14 mouse cellular contexts compared by ENCODE assay signal in the genomic region with DNA sequence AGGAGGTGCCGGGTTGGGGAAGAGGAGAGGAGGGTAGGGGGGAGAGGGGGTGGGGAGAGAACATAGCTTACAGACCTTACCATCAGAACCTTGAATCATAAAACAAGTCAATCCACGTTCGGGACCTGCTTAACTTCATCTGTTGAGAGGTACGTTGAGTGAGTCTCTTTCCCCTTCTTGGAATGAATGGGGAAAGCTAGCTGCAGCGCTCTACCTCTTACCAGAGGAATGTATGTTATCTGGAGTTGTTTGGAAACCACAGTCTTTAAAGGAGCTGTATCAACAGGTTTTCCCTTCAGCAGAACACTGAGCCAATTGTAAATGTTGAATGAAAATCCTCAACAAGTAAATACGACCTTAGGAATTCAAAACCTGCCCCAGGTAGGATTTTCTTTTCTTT. TPM values are rescaled to one million over a fixed set of nuclear protein-coding genes. Genes with fewer than 3 reads are reported as not detected.
DNase-seq lines count a peak whose midpoint lies in the region; ATAC-seq lines count a peak whose summit lies in the region.
"Had no signal": no experiment of that assay in that cellular context is flagged by ENCODE, and none has a peak within 500 bp of the region (broad histone marks: within the 10 kb centered on the region; RNA-seq: fewer than 3 reads in every experiment).

No protein-coding gene starts in this region.

- DNase-seq in hindbrain, embryonic 11.5 days (ENCODE audit: low spot score), result peak; percentile 13
- peak; percentile 32 for DNase-seq in embryonic facial prominence, embryonic 10.5 days (ENCODE audit: low spot score)
- DNase-seq in mesoderm, embryonic 11.5 days (ENCODE audit: low read depth, low spot score), result peak; percentile 30
- DNase-seq in urinary bladder, postnatal 14 days (ENCODE audit: low spot score), result no peak
- no peak for DNase-seq in midbrain, embryonic 11.5 days (ENCODE audit: low spot score, missing footprints)
- DNase-seq: cerebellum, adult 8-10 months; gastrocnemius, postnatal 36 days; kidney, postnatal 25 days had no signal

- no peaks in the 10 kb centered on the region for H3K36me3 ChIP-seq in hindbrain, embryonic 11.5 days (ENCODE audit: control insufficient read depth, insufficient read depth, low read length)
- H3K36me3 ChIP-seq in hindbrain, embryonic 16.5 days (ENCODE audit: control insufficient read depth, insufficient read depth, low read length), result no peaks in the 10 kb centered on the region
- H3K36me3 ChIP-seq in embryonic facial prominence, embryonic 10.5 days (replicated peaks), result no peaks in the 10 kb centered on the region
- no peaks in the 10 kb centered on the region for H3K36me3 ChIP-seq in intestine, embryonic 16.5 days (ENCODE audit: control insufficient read depth, insufficient read depth, low read length)
- H3K36me3 ChIP-seq in forebrain, embryonic 12.5 days (replicated peaks), result no peaks in the 10 kb centered on the region
- no peaks in the 10 kb centered on the region for H3K36me3 ChIP-seq in midbrain, embryonic 11.5 days (ENCODE audit: control insufficient read depth, insufficient read depth, low read length)
- H3K36me3 ChIP-seq: liver, embryonic 12.5 days had no signal

- no peaks in the 10 kb centered on the region for H3K9me3 ChIP-seq in hindbrain, embryonic 11.5 days (ENCODE audit: control insufficient read depth, low read length)
- no peaks in the 10 kb centered on the region for H3K9me3 ChIP-seq in hindbrain, embryonic 16.5 days (ENCODE audit: control insufficient read depth, low read length)
- no peaks in the 10 kb centered on the region for H3K9me3 ChIP-seq in embryonic facial prominence, embryonic 10.5 days
- no peaks in the 10 kb centered on the region for H3K9me3 ChIP-seq in intestine, embryonic 16.5 days (ENCODE audit: control insufficient read depth, low read length)
- H3K9me3 ChIP-seq in forebrain, embryonic 12.5 days, result no peaks in the 10 kb centered on the region
- H3K9me3 ChIP-seq in midbrain, embryonic 11.5 days (ENCODE audit: control insufficient read depth, low read length), result no peaks in the 10 kb centered on the region
- H3K9me3 ChIP-seq: liver, embryonic 12.5 days; megakaryocyte, embryonic 14.5 days had no signal

- WGBS in hindbrain, embryonic 11.5 days, result 16% methylated on average over 6 of the region's 6 CpGs
- WGBS in hindbrain, embryonic 16.5 days, result 27% methylated on average over 6 of the region's 6 CpGs
- 19% methylated on average over 6 of the region's 6 CpGs for WGBS in embryonic facial prominence, embryonic 10.5 days
- 10% methylated on average over 6 of the region's 6 CpGs for WGBS in intestine, embryonic 16.5 days
- WGBS in forebrain, embryonic 12.5 days, result 5% methylated on average over 6 of the region's 6 CpGs
- 10% methylated on average over 6 of the region's 6 CpGs for WGBS in midbrain, embryonic 11.5 days

- ATAC-seq in hindbrain, embryonic 11.5 days (ENCODE audit: low FRiP score), result no peak
- no peak for ATAC-seq in hindbrain, embryonic 16.5 days
- ATAC-seq in intestine, embryonic 16.5 days, result peak; percentile 36; the same call in 1 of the 2 replicates
- no peak for ATAC-seq in forebrain, embryonic 12.5 days (ENCODE audit: low FRiP score)
- ATAC-seq in midbrain, embryonic 11.5 days (ENCODE audit: low FRiP score), result no peak
- ATAC-seq: forebrain, embryonic 16.5 days; liver, embryonic 12.5 days had no signal

- no peak overlapping the region for H3K4me3 ChIP-seq in hindbrain, embryonic 11.5 days (ENCODE audit: low read depth, low read length)
- no peak overlapping the region for H3K4me3 ChIP-seq in hindbrain, embryonic 16.5 days (ENCODE audit: low read length)
- 0 out of 2 replicates have a peak overlapping the region, but pooled peaks have one; percentile 3 for H3K4me3 ChIP-seq in embryonic facial prominence, embryonic 10.5 days
- H3K4me3 ChIP-seq in intestine, embryonic 16.5 days (ENCODE audit: low read length), result no peak overlapping the region
- no peak overlapping the region for H3K4me3 ChIP-seq in forebrain, embryonic 12.5 days (replicated peaks)
- no peak overlapping the region for H3K4me3 ChIP-seq in midbrain, embryonic 11.5 days (ENCODE audit: low read depth, low read length)
- H3K4me3 ChIP-seq: liver, embryonic 12.5 days; megakaryocyte, embryonic 14.5 days had no signal

- H3K9ac ChIP-seq in hindbrain, embryonic 11.5 days (ENCODE audit: low read depth, low read length), result no peak overlapping the region
- H3K9ac ChIP-seq in hindbrain, embryonic 16.5 days (ENCODE audit: low read depth, low read length), result no peak overlapping the region
- no peak overlapping the region for H3K9ac ChIP-seq in intestine, embryonic 16.5 days (ENCODE audit: low read depth, low read length)
- no peak overlapping the region for H3K9ac ChIP-seq in forebrain, embryonic 12.5 days
- no peak overlapping the region for H3K9ac ChIP-seq in midbrain, embryonic 11.5 days (ENCODE audit: low read length)
- H3K9ac ChIP-seq: liver, embryonic 12.5 days had no signal

- no peak overlapping the region for H3K4me2 ChIP-seq in hindbrain, embryonic 11.5 days (replicated peaks; ENCODE audit: low read depth, low read length)
- H3K4me2 ChIP-seq in hindbrain, embryonic 16.5 days (ENCODE audit: low read length), result no peak overlapping the region
- H3K4me2 ChIP-seq in intestine, embryonic 16.5 days (ENCODE audit: low read depth, low read length), result no peak overlapping the region
- H3K4me2 ChIP-seq in forebrain, embryonic 12.5 days, result no peak overlapping the region
- no peak overlapping the region for H3K4me2 ChIP-seq in midbrain, embryonic 11.5 days
- H3K4me2 ChIP-seq: liver, embryonic 12.5 days had no signal

- H3K27ac ChIP-seq in hindbrain, embryonic 11.5 days (ENCODE audit: low read depth, low read length), result no peak overlapping the region
- no peak overlapping the region for H3K27ac ChIP-seq in hindbrain, embryonic 16.5 days (ENCODE audit: low read depth, low read length)
- peak overlapping the region; percentile 57 for H3K27ac ChIP-seq in embryonic facial prominence, embryonic 10.5 days (replicated peaks)
- no peak overlapping the region for H3K27ac ChIP-seq in intestine, embryonic 16.5 days (ENCODE audit: low read length)
- no peak overlapping the region for H3K27ac ChIP-seq in forebrain, embryonic 12.5 days
- H3K27ac ChIP-seq in midbrain, embryonic 11.5 days (ENCODE audit: low read depth, low read length), result no peak overlapping the region
- H3K27ac ChIP-seq: liver, embryonic 12.5 days had no signal

- H3K27me3 ChIP-seq in hindbrain, embryonic 11.5 days (ENCODE audit: control insufficient read depth, insufficient read depth, low read length), result no peaks in the 10 kb centered on the region
- H3K27me3 ChIP-seq in hindbrain, embryonic 16.5 days (replicated peaks; ENCODE audit: control insufficient read depth, insufficient read depth, low read length), result no peaks in the 10 kb centered on the region
- no peaks in the 10 kb centered on the region for H3K27me3 ChIP-seq in embryonic facial prominence, embryonic 10.5 days (replicated peaks; ENCODE audit: low read depth, poor library complexity, severe bottlenecking)
- H3K27me3 ChIP-seq in intestine, embryonic 16.5 days (replicated peaks; ENCODE audit: control insufficient read depth, insufficient read depth, low read length), result no peaks in the 10 kb centered on the region
- H3K27me3 ChIP-seq in forebrain, embryonic 12.5 days, result no peaks in the 10 kb centered on the region
- H3K27me3 ChIP-seq in midbrain, embryonic 11.5 days (ENCODE audit: control insufficient read depth, insufficient read depth, low read length), result no peaks in the 10 kb centered on the region
- H3K27me3 ChIP-seq: liver, embryonic 12.5 days; megakaryocyte, embryonic 14.5 days had no signal

- H3K4me1 ChIP-seq in hindbrain, embryonic 11.5 days (replicated peaks; ENCODE audit: control insufficient read depth, insufficient read depth, low read length), result no peaks in the 10 kb centered on the region
- no peaks in the 10 kb centered on the region for H3K4me1 ChIP-seq in hindbrain, embryonic 16.5 days (ENCODE audit: control insufficient read depth, insufficient read depth, low read depth, low read length)
- peaks cover 36% of the 10 kb centered on the region for H3K4me1 ChIP-seq in embryonic facial prominence, embryonic 10.5 days
- H3K4me1 ChIP-seq in intestine, embryonic 16.5 days (ENCODE audit: control insufficient read depth, insufficient read depth, low read length), result peaks cover 4% of the 10 kb centered on the region
- no peaks in the 10 kb centered on the region; the same call in 1 of the 2 replicates for H3K4me1 ChIP-seq in forebrain, embryonic 12.5 days
- no peaks in the 10 kb centered on the region for H3K4me1 ChIP-seq in midbrain, embryonic 11.5 days (ENCODE audit: control insufficient read depth, insufficient read depth, low read length)
- H3K4me1 ChIP-seq: liver, embryonic 12.5 days; megakaryocyte, embryonic 14.5 days had no signal

RNA-seq across cellular contexts. Expression of a gene that starts 4.7 kb away (rescaled TPM):
- 78.5 and 99.9 TPM in 2 replicates for polyA plus RNA-seq in hindbrain, embryonic 11.5 days (2014; fragmentation: Nextera tagmentation; extraction: Ambion mirVana)
- 49.2 and 56.9 TPM in 2 replicates for polyA plus RNA-seq in hindbrain, embryonic 16.5 days (2015; fragmentation: Nextera tagmentation; extraction: Ambion mirVana)
- polyA plus RNA-seq in embryonic facial prominence, embryonic 10.5 days (2016; fragmentation: Nextera tagmentation; extraction: Ambion mirVana), result 66.4 and 71.0 TPM in 2 replicates
- polyA plus RNA-seq in intestine, embryonic 16.5 days (2015; fragmentation: Nextera tagmentation; extraction: Ambion mirVana), result 14.5 and 17.2 TPM in 2 replicates
- polyA plus RNA-seq in forebrain, embryonic 12.5 days (2016; fragmentation: Nextera tagmentation; extraction: Ambion mirVana), result 71.5 and 78.4 TPM in 2 replicates
- 84.7 and 93.5 TPM in 2 replicates for polyA plus RNA-seq in midbrain, embryonic 11.5 days (2014; fragmentation: Nextera tagmentation; extraction: Ambion mirVana)

Comparison
In these comparisons a context has a peak if more than half of its experiments do, and no peak if none do; other contexts are left out.
1. DNase-seq: peak in hindbrain, embryonic 11.5 days (single experiment), embryonic facial prominence, embryonic 10.5 days (single experiment) and mesoderm, embryonic 11.5 days (single experiment); none in urinary bladder, postnatal 14 days (single experiment) and midbrain, embryonic 11.5 days (single experiment).